Mouse (Mus musculus) hindbrain, embryonic 12.5 days (tissue): ENCODE data around the gene Cacnb4. TPM values are rescaled to one million over a fixed set of nuclear protein-coding genes. Genes with fewer than 3 reads are reported as not detected.

ENCODE experiments used
- polyA plus RNA-seq: library from polyadenylated mRNA; unstranded; fragments of >200 nt; fragmentation: Nextera tagmentation; extraction: Ambion mirVana; gene quantifications from 2 replicates; pipeline ENCODE4 v1.2.1, GENCODE M21; 2016

Cacnb4 gene
- polyA plus RNA-seq, 1 experiment from 2014 or later = 5.9 TPM

Other genes starting within 250 kb of the Cacnb4 start
- gene Stam2, start 65.5 kb upstream of the Cacnb4 start, polyA plus RNA-seq = 48.2 and 48.8 TPM in 2 replicates
- gene Fmnl2, start 181.0 kb upstream of the Cacnb4 start, polyA plus RNA-seq = 14.2 and 15.1 TPM in 2 replicates